Mouse (Mus musculus) liver, embryonic 14.5 days (tissue): ENCODE results near the gene Taok2. TPM values are rescaled to one million over a fixed set of nuclear protein-coding genes. Genes with fewer than 3 reads are reported as not detected.

Experiments used
- ATAC-seq: fragments of 200-750 bp; cut with Nextera tagmentation; 2 replicates; pipeline ENCODE4 v1.8.0; 2017; ENCODE audit warnings: moderate number of reproducible peaks, mild to moderate bottlenecking, moderate library complexity; ENCODE audit not compliant: insufficient read depth
- DNase-seq, 3 experiments: peaks; one replicate each; pipeline ENCODE4 v3.0.0-alpha.2; 2012 to 2013; ENCODE audit warnings: low read depth in 3 of 3, low spot score in 3 of 3
- H3K27ac ChIP-seq: fragments of 300-500 bp; sonication (generic); 2 replicates; pipeline ENCODE4 v1.5.1; 2014; ENCODE audit warnings: moderate library complexity, mild to moderate bottlenecking, control low read depth, inconsistent platforms
- H3K27me3 ChIP-seq: fragments of 300-500 bp; sonication (generic); 2 replicates; pipeline ENCODE4 v1.6.1; 2014; ENCODE audit warnings: mild to moderate bottlenecking, low read length, moderate library complexity; ENCODE audit not compliant: control insufficient read depth, insufficient read depth
- H3K36me3 ChIP-seq: fragments of 300-500 bp; sonication (generic); replicated peaks from 2 replicates; pipeline ENCODE4 v1.6.1; 2014; ENCODE audit warnings: low read depth; ENCODE audit not compliant: control insufficient read depth, insufficient read depth
- H3K4me1 ChIP-seq, 2 experiments: fragments of 200-500 bp in 1 of 2; fragments of 300-500 bp in 1 of 2; sonication (generic) in 1 of 2; replicated peaks; 2 replicates each; pipeline ENCODE4 v1.6.1; 2012 to 2014; ENCODE audit warnings: antibody characterized with exemption in 1 of 2, inconsistent platforms in 1 of 2, low read length in 1 of 2; ENCODE audit not compliant: control insufficient read depth in 2 of 2, insufficient read depth in 2 of 2
- H3K4me2 ChIP-seq: fragments of 300-500 bp; sonication (generic); 2 replicates; pipeline ENCODE4 v1.6.1; 2014; ENCODE audit warnings: low read depth, mild to moderate bottlenecking, control low read depth, moderate library complexity
- H3K4me3 ChIP-seq, 2 experiments: fragments of 200-500 bp in 1 of 2; fragments of 300-500 bp in 1 of 2; sonication (generic) in 1 of 2; 2 replicates each; pipeline ENCODE4 v1.5.1; 2012 to 2014; ENCODE audit warnings: low read depth in 2 of 2, low read length in 2 of 2, mild to moderate bottlenecking in 2 of 2, control low read depth in 1 of 2, inconsistent platforms in 1 of 2, moderate library complexity in 1 of 2; ENCODE audit not compliant: insufficient read depth in 1 of 2
- H3K9ac ChIP-seq: fragments of 300-500 bp; sonication (generic); replicated peaks from 2 replicates; pipeline ENCODE4 v1.6.1; 2014; ENCODE audit warnings: mild to moderate bottlenecking, control low read depth, moderate library complexity
- H3K9me3 ChIP-seq: fragments of 300-500 bp; sonication (generic); 2 replicates; pipeline ENCODE4 v1.6.1; 2016; ENCODE audit warnings: low read length, mixed read lengths; ENCODE audit not compliant: control insufficient read depth
- CTCF ChIP-seq: IDR thresholded peaks from 2 replicates; pipeline ENCODE4 v1.5.1; 2016; ENCODE audit warnings: antibody characterized with exemption, low read depth, control low read depth
- EP300 ChIP-seq: IDR thresholded peaks from 2 replicates; pipeline ENCODE4 v1.6.1; 2016; ENCODE audit warnings: antibody characterized with exemption, low read depth
- WGBS: fragments of 180-500 bp; shearing (Covaris S2); extraction: QIAGEN DNeasy Blood & Tissue Kit; methylation state at CpG from one replicate; pipeline ENCODE4 v1.1.7; 2014; ENCODE audit not compliant: insufficient replicate concordance; 5-methylcytosine and 5-hydroxymethylcytosine counted together
- polyA plus RNA-seq, 2 experiments: library from polyadenylated mRNA; depleted of rRNA in 1 of 2; stranded (reverse) in 1 of 2; unstranded in 1 of 2; fragments of >200 nt; fragmentation: Nextera tagmentation in 1 of 2; extraction: Ambion mirVana in 1 of 2; gene quantifications; 2 replicates each; pipeline versions ENCODE4 v1.2.1 to v1.2.3; 2012 to 2014

The Taok2 gene
- polyA plus RNA-seq, 2 experiments, result 6.3 to 16.3 TPM

DNA sequence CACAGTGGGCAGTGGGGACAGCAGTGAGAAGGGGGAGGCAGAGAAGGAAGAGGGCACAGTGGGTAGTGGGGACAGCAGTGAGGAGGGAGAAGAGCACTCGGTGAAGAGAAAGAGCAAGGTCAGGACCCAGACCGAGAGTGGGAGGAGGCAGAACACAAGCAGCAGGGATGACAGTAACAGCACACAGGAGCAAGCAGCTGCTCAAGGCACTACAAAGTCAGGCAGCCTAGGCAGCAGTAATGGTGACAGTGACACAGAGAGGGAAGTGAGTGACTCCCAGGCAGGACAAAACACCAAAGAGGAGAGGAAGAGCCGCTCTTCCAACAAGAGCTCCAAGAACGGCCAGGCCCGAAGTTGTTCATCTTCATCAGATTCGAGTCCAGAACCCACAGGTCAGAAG, 20.7 kb downstream of the Taok2 start:
- DNase-seq (no peak), ATAC-seq (no peak)
- no peak for TF ChIP-seq EP300
- no peak for TF ChIP-seq CTCF
- peaks cover 14 to 20% of the 10 kb centered on the region in 2 experiments for H3K4me1 ChIP-seq
- 76% methylated on average over 6 of the region's 6 CpGs for WGBS
- H3K4me3 ChIP-seq, result peak overlapping the region; percentile 10 to 80; a peak in 3 of 4 replicates
- H3K36me3 ChIP-seq, result peaks cover 30% of the 10 kb centered on the region
- peak overlapping the region; percentile 99 for H3K4me2 ChIP-seq
- H3K27ac ChIP-seq, result peak overlapping the region; percentile 58; the same call in 1 of the 2 replicates
- H3K27me3 ChIP-seq, result no peaks in the 10 kb centered on the region
- peak overlapping the region; percentile 83 for H3K9ac ChIP-seq
- no peaks in the 10 kb centered on the region for H3K9me3 ChIP-seq

DNA sequence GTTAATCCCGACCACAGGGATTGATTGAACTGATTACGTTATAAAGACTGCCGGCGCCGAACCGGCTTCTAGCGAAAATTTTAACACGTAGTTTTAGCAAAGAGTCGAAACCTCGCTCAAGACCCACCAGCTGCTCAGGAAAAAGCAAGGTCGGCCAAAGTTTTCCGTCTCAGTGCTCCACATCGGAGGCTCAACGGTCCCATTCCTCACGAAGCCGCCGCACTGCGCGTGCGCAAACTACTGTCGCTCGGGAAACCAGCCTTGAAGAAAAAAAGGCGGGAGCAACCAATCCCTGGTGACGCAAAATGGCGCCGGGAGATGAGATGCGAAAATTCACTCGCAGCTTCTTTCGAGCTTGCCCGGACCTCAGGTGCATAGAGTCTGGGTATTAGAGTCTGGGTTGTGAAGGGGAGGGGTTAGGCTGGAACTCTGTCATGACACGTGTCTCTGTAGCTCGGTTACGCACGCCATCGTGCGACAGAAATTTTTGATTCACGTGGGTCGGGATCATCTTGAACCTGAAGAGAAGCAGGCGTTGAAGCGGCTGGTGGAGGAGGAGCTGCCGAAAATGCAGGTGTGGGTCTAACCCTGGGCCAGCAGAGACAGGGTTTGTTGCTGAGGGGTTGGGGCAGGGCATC, 22.2 kb downstream of the Taok2 start, which contains the start of gene Ino80e:
Ino80e (minus strand) TSS at position 231 of the 638 bp plus-strand sequence.
- Histone ChIP-seq H3K27ac (peak within 1 kb of the TSS; percentile 58), H3K4me3 (peak within 1 kb of the TSS; percentile 80 to 95), H3K27me3 (no peaks in the 10 kb centered on the region), H3K36me3 (peaks cover 36% of the 10 kb centered on the region), H3K9me3 (no peaks in the 10 kb centered on the region), H3K9ac (peak within 1 kb of the TSS; percentile 83), H3K4me1 (peaks cover 14 to 20% of the 10 kb centered on the region in 2 experiments), H3K4me2 (peak within 1 kb of the TSS; percentile 99)
- under 1% methylated on average over 41 of the region's 41 CpGs for WGBS
- DNase-seq (peak; percentile 88 to 92 (median 90)), ATAC-seq (peak; percentile 77; the same call in 1 of the 2 replicates)
- TF ChIP-seq CTCF, result 0 out of 2 replicates have a peak, but pooled peaks have one; percentile 5
- no peak for TF ChIP-seq EP300

DNA sequence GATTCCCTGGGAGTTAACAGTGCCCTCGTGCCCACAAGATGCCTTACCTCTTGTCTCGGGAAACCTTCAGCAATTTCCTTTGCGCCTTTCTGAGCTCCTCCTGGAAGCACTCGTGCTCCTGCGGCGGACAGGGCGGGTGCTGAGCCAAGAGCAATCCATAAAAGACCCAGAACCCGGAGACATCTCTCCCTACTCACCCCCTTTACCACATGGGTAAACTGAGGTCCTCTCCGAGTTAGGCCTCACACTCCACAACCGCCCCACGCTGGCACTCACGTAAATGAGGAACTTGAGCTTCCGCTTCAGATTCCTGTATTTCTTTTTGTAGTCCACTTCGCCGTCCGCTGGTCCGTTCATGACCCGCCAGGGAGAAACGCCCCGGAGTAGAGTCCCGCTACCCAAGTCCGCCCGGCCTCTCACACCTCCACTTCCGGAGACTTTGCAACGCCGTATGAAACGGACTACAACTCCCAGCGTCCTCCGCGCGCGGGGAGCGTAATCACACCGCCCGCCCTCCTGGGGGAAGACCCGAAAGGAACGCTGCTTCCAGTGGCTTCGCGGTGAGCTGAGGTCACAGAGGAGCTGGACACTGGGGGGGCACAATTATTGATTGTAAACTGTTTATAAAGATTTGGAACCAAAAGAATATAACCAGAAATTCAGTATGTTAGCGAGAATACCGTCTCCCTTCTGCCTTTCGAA, 22.9 kb downstream of the Taok2 start, which contains the start of gene Hirip3:
Hirip3 (plus strand) TSS at position 544 of the 702 bp plus-strand sequence.
- Histone ChIP-seq H3K27ac (peak within 1 kb of the TSS; percentile 58), H3K27me3 (no peaks in the 10 kb centered on the region), H3K9ac (peak within 1 kb of the TSS; percentile 83), H3K36me3 (peaks cover 33% of the 10 kb centered on the region), H3K4me3 (peak within 1 kb of the TSS; percentile 80 to 95), H3K4me1 (peaks cover 14 to 20% of the 10 kb centered on the region in 2 experiments), H3K9me3 (no peaks in the 10 kb centered on the region), H3K4me2 (peak within 1 kb of the TSS; percentile 99)
- WGBS, result 1% methylated on average over 42 of the region's 42 CpGs
- ATAC-seq (peak; percentile 93), DNase-seq (peak; percentile 91 to 94 (median 93))
- no peak for TF ChIP-seq CTCF
- TF ChIP-seq EP300, result no peak

DNA sequence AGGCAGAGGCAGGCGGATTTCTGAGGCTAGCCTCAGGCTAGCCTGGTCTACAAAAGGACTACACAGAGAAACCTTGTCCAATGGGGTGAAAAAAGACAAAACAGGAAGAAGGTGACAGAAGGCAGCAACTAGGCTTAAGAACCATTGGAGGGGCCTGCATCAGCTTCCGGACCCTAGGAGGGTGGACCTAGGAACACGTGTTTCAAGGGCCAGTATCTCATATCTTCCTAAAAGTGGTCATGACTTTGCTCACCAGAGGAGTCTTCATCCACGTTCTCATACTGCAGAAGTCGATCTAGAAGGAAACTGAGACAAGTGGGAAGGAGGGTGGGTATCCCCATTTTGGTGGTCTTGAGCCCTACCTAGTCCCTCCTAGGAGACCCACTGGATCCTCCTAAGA, 23.5 kb downstream of the Taok2 start:
- peak in 1 of 3 experiments; percentile 16 for DNase-seq
- 29% methylated on average over 5 of the region's 5 CpGs for WGBS

More for the DNA sequence above, 23.5 kb downstream of the Taok2 start:
- ATAC-seq, result no peak
- Histone ChIP-seq H3K4me3 (peak overlapping the region; percentile 80 to 95), H3K9me3 (no peaks in the 10 kb centered on the region), H3K4me1 (peaks cover 14 to 20% of the 10 kb centered on the region in 2 experiments), H3K36me3 (peaks cover 30% of the 10 kb centered on the region), H3K27ac (peak overlapping the region; percentile 50), H3K27me3 (no peaks in the 10 kb centered on the region), H3K4me2 (peak overlapping the region; percentile 99), H3K9ac (peak overlapping the region; percentile 83)
- TF ChIP-seq EP300, result no peak
- TF ChIP-seq CTCF, result no peak
